ENCODE assay signal across 8 mouse cellular contexts in genomic region chr19:32304008-32304873, GRCm38 (mm10).
A peak's percentile ranks its signal among the peaks of the same experiment; 100 is the strongest.
DNase-seq lines count a peak whose midpoint lies in the region; ATAC-seq and TF ChIP-seq lines count a peak whose summit lies in the region.

No protein-coding gene starts in this region.

- peak; percentile 88 for DNase-seq in heart, postnatal 4 days
- no peak for DNase-seq in liver, embryonic 13.5 days
- peak; percentile 75 for DNase-seq in skeletal muscle tissue, adult 2 months (ENCODE audit: low read depth, low spot score)
- no peak for DNase-seq in thymus, adult 2 months
- DNase-seq in right cerebral cortex, postnatal 25 days = no peak

- ATAC-seq in midbrain, embryonic 16.5 days = no peak
- ATAC-seq in midbrain, embryonic 13.5 days = no peak
- no peak; the same call in 1 of the 2 replicates for ATAC-seq in embryonic facial prominence, embryonic 15.5 days (ENCODE audit: insufficient number of reproducible peaks, low FRiP score, low TSS enrichment, low read depth)
- peak; percentile 45; the same call in 1 of the 2 replicates for ATAC-seq in liver, embryonic 13.5 days (ENCODE audit: low read depth)

- 0 out of 2 replicates have a peak overlapping the region, but pooled peaks have one; percentile 52 for H3K27ac ChIP-seq in midbrain, embryonic 16.5 days (ENCODE audit: low read length)
- H3K27ac ChIP-seq in midbrain, embryonic 13.5 days = no peak overlapping the region
- H3K27ac ChIP-seq in embryonic facial prominence, embryonic 15.5 days (replicated peaks) = peak overlapping the region; percentile 81
- H3K27ac ChIP-seq in liver, embryonic 13.5 days = peak overlapping the region; percentile 63
- H3K27ac ChIP-seq in thymus, adult 2 months (ENCODE audit: control insufficient read depth, insufficient read depth, low read length) = no peak overlapping the region

- no peaks in the 10 kb centered on the region for H3K9me3 ChIP-seq in midbrain, embryonic 16.5 days (replicated peaks; ENCODE audit: control insufficient read depth, low read length, poor library complexity, severe bottlenecking)
- H3K9me3 ChIP-seq in midbrain, embryonic 13.5 days = no peaks in the 10 kb centered on the region
- H3K9me3 ChIP-seq in embryonic facial prominence, embryonic 15.5 days (replicated peaks) = no peaks in the 10 kb centered on the region
- H3K9me3 ChIP-seq in liver, embryonic 13.5 days (replicated peaks) = no peaks in the 10 kb centered on the region

- TF ChIP-seq POLR2A in thymus, adult 2 months (IDR thresholded peaks at IDR 0.05; ENCODE audit: control insufficient read depth, extremely low read depth, insufficient read depth, low read length, poor library complexity) = no peak

- H3K4me3 ChIP-seq in midbrain, embryonic 16.5 days (ENCODE audit: low read depth, low read length) = no peak overlapping the region
- H3K4me3 ChIP-seq in midbrain, embryonic 13.5 days (replicated peaks) = no peak overlapping the region
- H3K4me3 ChIP-seq in embryonic facial prominence, embryonic 15.5 days (replicated peaks) = no peak overlapping the region
- no peak overlapping the region for H3K4me3 ChIP-seq in liver, embryonic 13.5 days (replicated peaks)
- H3K4me3 ChIP-seq in thymus, adult 2 months (ENCODE audit: control insufficient read depth, insufficient read depth, low read length) = no peak overlapping the region

- no peak overlapping the region for H3K9ac ChIP-seq in midbrain, embryonic 16.5 days (ENCODE audit: low read depth, low read length)
- no peak overlapping the region for H3K9ac ChIP-seq in midbrain, embryonic 13.5 days (replicated peaks)
- no peak overlapping the region for H3K9ac ChIP-seq in embryonic facial prominence, embryonic 15.5 days
- no peak overlapping the region for H3K9ac ChIP-seq in liver, embryonic 13.5 days

- H3K4me2 ChIP-seq in midbrain, embryonic 16.5 days (ENCODE audit: low read length) = no peak overlapping the region
- H3K4me2 ChIP-seq in midbrain, embryonic 13.5 days (replicated peaks) = no peak overlapping the region
- H3K4me2 ChIP-seq in embryonic facial prominence, embryonic 15.5 days (replicated peaks) = no peak overlapping the region
- no peak overlapping the region for H3K4me2 ChIP-seq in liver, embryonic 13.5 days

- H3K27me3 ChIP-seq in midbrain, embryonic 16.5 days (ENCODE audit: control insufficient read depth, insufficient read depth, low read depth, low read length) = no peaks in the 10 kb centered on the region
- H3K27me3 ChIP-seq in midbrain, embryonic 13.5 days = no peaks in the 10 kb centered on the region
- no peaks in the 10 kb centered on the region for H3K27me3 ChIP-seq in embryonic facial prominence, embryonic 15.5 days
- H3K27me3 ChIP-seq in liver, embryonic 13.5 days = no peaks in the 10 kb centered on the region
- no peaks in the 10 kb centered on the region for H3K27me3 ChIP-seq in thymus, adult 2 months (ENCODE audit: control insufficient read depth, insufficient read depth, low read length)

- H3K4me1 ChIP-seq in midbrain, embryonic 16.5 days (ENCODE audit: control insufficient read depth, insufficient read depth, low read length) = no peaks in the 10 kb centered on the region
- H3K4me1 ChIP-seq in midbrain, embryonic 13.5 days (replicated peaks) = 0 out of 2 replicates have a peak, but pooled peaks cover 7% of the 10 kb centered on the region
- H3K4me1 ChIP-seq in embryonic facial prominence, embryonic 15.5 days = peaks cover 13% of the 10 kb centered on the region
- H3K4me1 ChIP-seq in liver, embryonic 13.5 days (replicated peaks) = peaks cover 21% of the 10 kb centered on the region
- H3K4me1 ChIP-seq in thymus, adult 2 months (replicated peaks; ENCODE audit: control insufficient read depth, insufficient read depth, low read length) = peaks cover 8% of the 10 kb centered on the region

- H3K36me3 ChIP-seq in midbrain, embryonic 16.5 days (ENCODE audit: control insufficient read depth, insufficient read depth, low read length) = no peaks in the 10 kb centered on the region
- no peaks in the 10 kb centered on the region for H3K36me3 ChIP-seq in midbrain, embryonic 13.5 days
- no peaks in the 10 kb centered on the region for H3K36me3 ChIP-seq in embryonic facial prominence, embryonic 15.5 days
- H3K36me3 ChIP-seq in liver, embryonic 13.5 days = 0 out of 2 replicates have a peak, but pooled peaks cover 3% of the 10 kb centered on the region
- no peaks in the 10 kb centered on the region for H3K36me3 ChIP-seq in thymus, adult 2 months (ENCODE audit: control insufficient read depth, insufficient read depth, low read length)

- whole genome bisulfite sequencing in midbrain, embryonic 16.5 days = 75% methylated on average over 9 of the region's 9 CpGs
- WGBS in midbrain, embryonic 13.5 days = 80% methylated on average over 9 of the region's 9 CpGs
- WGBS in embryonic facial prominence, embryonic 15.5 days = 60% methylated on average over 9 of the region's 9 CpGs
- 47% methylated on average over 9 of the region's 9 CpGs for WGBS in liver, embryonic 13.5 days (ENCODE audit: insufficient replicate concordance)
- 45% methylated on average over 9 of the region's 9 CpGs for WGBS in thymus, adult 2 months

- no peak for TF ChIP-seq CTCF in thymus, adult 2 months (IDR thresholded peaks at IDR 0.05; ENCODE audit: borderline replicate concordance, control insufficient read depth, extremely low read depth, insufficient read depth, low read length, poor library complexity)

Comparison
In these comparisons a context has a peak if more than half of its experiments do, and no peak if none do; other contexts are left out.
1. H3K27ac ChIP-seq: peak in midbrain, embryonic 16.5 days (single experiment), embryonic facial prominence, embryonic 15.5 days (single experiment) and liver, embryonic 13.5 days (single experiment); none in midbrain, embryonic 13.5 days (single experiment) and thymus, adult 2 months (single experiment).
2. DNase-seq: peak in heart, postnatal 4 days (single experiment) and skeletal muscle tissue, adult 2 months (single experiment); none in liver, embryonic 13.5 days (single experiment), thymus, adult 2 months (single experiment) and right cerebral cortex, postnatal 25 days (single experiment).